Mouse (Mus musculus) layer of hippocampus, adult 9-10 months (tissue): ENCODE data around the gene Trim44.

ENCODE experiments used
- DNase-seq: peaks from one replicate; pipeline ENCODE4 v3.0.0; 2022; ENCODE audit warnings: low spot score

The Trim44 gene

GRCm38 (mm10) chr2:102406324-102407304 lies 1.0 kb downstream of the Trim44 start:
- DNase-seq = no peak

- no peak for DNase-seq
These were observed 3.6 kb downstream of the Trim44 start for GRCm38 (mm10) chr2:102403982-102404381.

GRCm38 (mm10) chr2:102403306-102403705 lies 4.3 kb downstream of the Trim44 start:
- no peak for DNase-seq

- no peak for DNase-seq
These were observed 6.3 kb downstream of the Trim44 start for GRCm38 (mm10) chr2:102401352-102401692.

GRCm38 (mm10) chr2:102400605-102401351 lies 6.8 kb downstream of the Trim44 start:
- DNase-seq = peak; percentile 79

GRCm38 (mm10) chr2:102399864-102400604 lies 7.6 kb downstream of the Trim44 start:
- no peak for DNase-seq

- DNase-seq = no peak
These were observed 11.1 kb downstream of the Trim44 start for GRCm38 (mm10) chr2:102396493-102396892.

- no peak for DNase-seq
These were observed 14.2 kb downstream of the Trim44 start for GRCm38 (mm10) chr2:102393457-102393856.

GRCm38 (mm10) chr2:102385328-102385902 lies 22.2 kb downstream of the Trim44 start:
- no peak for DNase-seq

GRCm38 (mm10) chr2:102384496-102384895 lies 23.1 kb downstream of the Trim44 start:
- no peak for DNase-seq

- no peak for DNase-seq
These were observed 23.6 kb downstream of the Trim44 start for GRCm38 (mm10) chr2:102384057-102384456.

GRCm38 (mm10) chr2:102383069-102383834 lies 24.4 kb downstream of the Trim44 start:
- DNase-seq = no peak

- no peak for DNase-seq
These were observed 25.1 kb downstream of the Trim44 start for GRCm38 (mm10) chr2:102382519-102382918.

GRCm38 (mm10) chr2:102380581-102380980 lies 27.0 kb downstream of the Trim44 start:
- DNase-seq = no peak

GRCm38 (mm10) chr2:102378928-102379327 lies 28.7 kb downstream of the Trim44 start:
- no peak for DNase-seq

GRCm38 (mm10) chr2:102378381-102378780 lies 29.2 kb downstream of the Trim44 start:
- DNase-seq = no peak

GRCm38 (mm10) chr2:102377370-102377769 lies 30.3 kb downstream of the Trim44 start:
- no peak for DNase-seq

GRCm38 (mm10) chr2:102373406-102374105 lies 34.1 kb downstream of the Trim44 start:
- no peak for DNase-seq

- DNase-seq = no peak
These were observed 34.9 kb downstream of the Trim44 start for GRCm38 (mm10) chr2:102372690-102373089.

GRCm38 (mm10) chr2:102371332-102371731 lies 36.3 kb downstream of the Trim44 start:
- DNase-seq = no peak
